7 mouse cellular contexts compared by ENCODE assay signal in genomic region chr7:133115886-133116285, GRCm38 (mm10). TPM values are rescaled to one million over a fixed set of nuclear protein-coding genes. Genes with fewer than 3 reads are reported as not detected.
DNase-seq lines count a peak whose midpoint lies in the region; ATAC-seq and TF ChIP-seq lines count a peak whose summit lies in the region.

No protein-coding gene starts in this region.

- H3K9me3 ChIP-seq in limb, embryonic 12.5 days: no peaks in the 10 kb centered on the region
- no peaks in the 10 kb centered on the region for H3K9me3 ChIP-seq in midbrain, embryonic 13.5 days

- H3K27me3 ChIP-seq in limb, embryonic 12.5 days: no peaks in the 10 kb centered on the region
- H3K27me3 ChIP-seq in midbrain, embryonic 13.5 days: no peaks in the 10 kb centered on the region

- H3K9ac ChIP-seq in limb, embryonic 12.5 days (replicated peaks): peak overlapping the region; percentile 24; the same call in 1 of the 2 replicates
- no peak overlapping the region for H3K9ac ChIP-seq in midbrain, embryonic 13.5 days (replicated peaks)

- no peak overlapping the region for H3K27ac ChIP-seq in limb, embryonic 12.5 days
- no peak overlapping the region for H3K27ac ChIP-seq in midbrain, embryonic 13.5 days

- DNase-seq in ES-CJ7 (ENCODE audit: low read depth, low spot score): peak; percentile 93
- peak; percentile 72 for DNase-seq in brain, embryonic 14.5 days (ENCODE audit: low read depth)
- peak; percentile 46 for DNase-seq in heart, postnatal 4 days
- DNase-seq in thymus, postnatal 0 days (ENCODE audit: low spot score): no peak
- DNase-seq in frontal cortex, postnatal 36 days (ENCODE audit: low spot score in 2 of 2): no peak

- no peak for ATAC-seq in limb, embryonic 12.5 days (ENCODE audit: insufficient number of reproducible peaks, insufficient read depth, low FRiP score, low TSS enrichment, low read depth)
- ATAC-seq in midbrain, embryonic 13.5 days: no peak

- TF ChIP-seq CTCF in brain, embryonic 14.5 days (IDR thresholded peaks at IDR 0.05; ENCODE audit: borderline replicate concordance, extremely low read depth, insufficient read depth, insufficient read length): no peak

- 12% methylated on average over 15 of the region's 15 CpGs for WGBS in limb, embryonic 12.5 days
- 16% methylated on average over 15 of the region's 15 CpGs for WGBS in midbrain, embryonic 13.5 days

- H3K4me1 ChIP-seq in limb, embryonic 12.5 days (replicated peaks): peaks cover 95% of the 10 kb centered on the region
- peaks cover 95% of the 10 kb centered on the region for H3K4me1 ChIP-seq in midbrain, embryonic 13.5 days (replicated peaks)

- H3K4me2 ChIP-seq in limb, embryonic 12.5 days: peak overlapping the region; percentile 48
- peak overlapping the region; percentile 18 for H3K4me2 ChIP-seq in midbrain, embryonic 13.5 days (replicated peaks)

- no peak overlapping the region; the same call in 1 of the 2 replicates for H3K4me3 ChIP-seq in limb, embryonic 12.5 days (replicated peaks)
- no peak overlapping the region for H3K4me3 ChIP-seq in midbrain, embryonic 13.5 days (replicated peaks)

- no peak for TF ChIP-seq POLR2A in brain, embryonic 14.5 days (IDR thresholded peaks at IDR 0.05; ENCODE audit: borderline replicate concordance, extremely low read depth, insufficient read depth, insufficient read length, poor library complexity, severe bottlenecking)

- no peaks in the 10 kb centered on the region for H3K36me3 ChIP-seq in limb, embryonic 12.5 days
- H3K36me3 ChIP-seq in midbrain, embryonic 13.5 days: no peaks in the 10 kb centered on the region

RNA-seq across cellular contexts. Expression of gene Fgfr2, which starts 7.3 kb away (rescaled TPM):
- 48.4 and 52.3 TPM in 2 replicates for polyA plus RNA-seq in brain, embryonic 14.5 days (2012; rRNA removed)
- 10 to 100 TPM; 10.2 to 10.6 TPM for total RNA-seq in heart, postnatal 4 days (2021)
- 112 and 123 TPM in 2 replicates for polyA plus RNA-seq in limb, embryonic 12.5 days (2016; fragmentation: Nextera tagmentation; extraction: Ambion mirVana)
- 29.9 and 39.4 TPM in 2 replicates for polyA plus RNA-seq in midbrain, embryonic 13.5 days (2015; fragmentation: Nextera tagmentation; extraction: Ambion mirVana)
- polyA plus RNA-seq in thymus, postnatal 0 days (2015; fragmentation: Nextera tagmentation; extraction: Ambion mirVana): 23.6 and 24.2 TPM in 2 replicates

RNA-seq across cellular contexts. Expression of gene Ctbp2, which starts 8.3 kb away (rescaled TPM):
- 115 and 141 TPM in 2 replicates for polyA plus RNA-seq in brain, embryonic 14.5 days (2012; rRNA removed)
- total RNA-seq in heart, postnatal 4 days (2021): 10 to 100 TPM; 56.0 to 65.3 TPM
- polyA plus RNA-seq in limb, embryonic 12.5 days (2016; fragmentation: Nextera tagmentation; extraction: Ambion mirVana): 105 and 110 TPM in 2 replicates
- polyA plus RNA-seq in midbrain, embryonic 13.5 days (2015; fragmentation: Nextera tagmentation; extraction: Ambion mirVana): 88.4 and 91.0 TPM in 2 replicates
- polyA plus RNA-seq in thymus, postnatal 0 days (2015; fragmentation: Nextera tagmentation; extraction: Ambion mirVana): 11.2 and 11.9 TPM in 2 replicates

Comparison
In these comparisons a context has a peak if more than half of its experiments do, and no peak if none do; other contexts are left out.
1. DNase-seq: peak in ES-CJ7 (single experiment), brain, embryonic 14.5 days (single experiment) and heart, postnatal 4 days (single experiment); none in thymus, postnatal 0 days (single experiment) and frontal cortex, postnatal 36 days (0 of 2).